Mouse (Mus musculus): ENCODE measurements around the gene Tmem199. TPM values are rescaled to one million over a fixed set of nuclear protein-coding genes. Genes with fewer than 3 reads are reported as not detected.

The Tmem199 gene
- polyA plus RNA-seq, 1 experiment from 2014 or later, result 21.1 TPM

GRCm38 (mm10) chr11:78521880-78522279 lies 9.9 kb upstream of the Tmem199 start:
- DNase-seq (no peak), ATAC-seq (no peak)
- Histone ChIP-seq H3K27ac (ENCODE audit: low read depth) (no peak overlapping the region), H3K4me1 (ENCODE audit: insufficient read depth) (no peaks in the 10 kb centered on the region), H3K4me3 (ENCODE audit: low read depth, low read length) (no peak overlapping the region), H3K9ac (replicated peaks) (no peak overlapping the region), H3K9me3 (ENCODE audit: low read length) (no peaks in the 10 kb centered on the region), H3K36me3 (replicated peaks; ENCODE audit: insufficient read depth, low read length) (peaks cover 75% of the 10 kb centered on the region), H3K27me3 (ENCODE audit: insufficient read depth, low read length) (no peaks in the 10 kb centered on the region), H3K4me2 (ENCODE audit: low read depth, low read length) (no peak overlapping the region)
- 87% methylated on average over 3 of the region's 3 CpGs for WGBS (ENCODE audit: insufficient replicate concordance)
- no peak for TF ChIP-seq EP300 (IDR thresholded peaks at IDR 0.05; ENCODE audit: low read depth)
- no peak for TF ChIP-seq CTCF (IDR thresholded peaks at IDR 0.05; ENCODE audit: low read depth)

- Histone ChIP-seq H3K36me3 (replicated peaks; ENCODE audit: insufficient read depth, low read length) (peaks cover 70% of the 10 kb centered on the region), H3K9ac (replicated peaks) (no peak overlapping the region), H3K9me3 (ENCODE audit: low read length) (no peaks in the 10 kb centered on the region), H3K4me3 (ENCODE audit: low read depth, low read length) (no peak overlapping the region), H3K27me3 (ENCODE audit: insufficient read depth, low read length) (no peaks in the 10 kb centered on the region), H3K4me1 (ENCODE audit: insufficient read depth) (peaks cover 2% of the 10 kb centered on the region; the same call in 1 of the 2 replicates), H3K4me2 (ENCODE audit: low read depth, low read length) (no peak overlapping the region), H3K27ac (ENCODE audit: low read depth) (no peak overlapping the region)
- TF ChIP-seq EP300 (IDR thresholded peaks at IDR 0.05; ENCODE audit: low read depth), result no peak
- no peak for TF ChIP-seq CTCF (IDR thresholded peaks at IDR 0.05; ENCODE audit: low read depth)
- 90% methylated on average over 10 of the region's 10 CpGs for WGBS (ENCODE audit: insufficient replicate concordance)
- ATAC-seq, result no peak
- DNase-seq, result no peak
Observed at GRCm38 (mm10) chr11:78518931-78519330, 7.0 kb upstream of the Tmem199 start.

- DNase-seq (no peak), ATAC-seq (no peak)
- 55% methylated on average over 2 of the region's 2 CpGs for WGBS (ENCODE audit: insufficient replicate concordance)
- H3K4me3 ChIP-seq (ENCODE audit: low read depth, low read length), result no peak overlapping the region
- H3K4me1 ChIP-seq (ENCODE audit: insufficient read depth), result peaks cover 27% of the 10 kb centered on the region
- H3K27me3 ChIP-seq (ENCODE audit: insufficient read depth, low read length), result no peaks in the 10 kb centered on the region
- H3K36me3 ChIP-seq (replicated peaks; ENCODE audit: insufficient read depth, low read length), result peaks cover 42% of the 10 kb centered on the region
- H3K9me3 ChIP-seq (ENCODE audit: low read length), result no peaks in the 10 kb centered on the region
- H3K4me2 ChIP-seq (ENCODE audit: low read depth, low read length), result no peak overlapping the region
- no peak overlapping the region for H3K27ac ChIP-seq (ENCODE audit: low read depth)
- H3K9ac ChIP-seq (replicated peaks), result no peak overlapping the region
- no peak for TF ChIP-seq EP300 (IDR thresholded peaks at IDR 0.05; ENCODE audit: low read depth)
- TF ChIP-seq CTCF (IDR thresholded peaks at IDR 0.05; ENCODE audit: low read depth), result peak; percentile 62
Observed at GRCm38 (mm10) chr11:78515549-78516325, 3.8 kb upstream of the Tmem199 start.

- ATAC-seq (no peak), DNase-seq (no peak)
- no peaks in the 10 kb centered on the region for H3K9me3 ChIP-seq (ENCODE audit: low read length)
- H3K27ac ChIP-seq (ENCODE audit: low read depth), result 0 out of 2 replicates have a peak overlapping the region, but pooled peaks have one; percentile 7
- TF ChIP-seq EP300 (IDR thresholded peaks at IDR 0.05; ENCODE audit: low read depth), result no peak
- no peak for TF ChIP-seq CTCF (IDR thresholded peaks at IDR 0.05; ENCODE audit: low read depth)
- peak overlapping the region; percentile 96 for H3K9ac ChIP-seq (replicated peaks)
- no peaks in the 10 kb centered on the region for H3K27me3 ChIP-seq (ENCODE audit: insufficient read depth, low read length)
- peak overlapping the region; percentile 94 for H3K4me3 ChIP-seq (ENCODE audit: low read depth, low read length)
- 78% methylated on average over 3 of the region's 3 CpGs for WGBS (ENCODE audit: insufficient replicate concordance)
- peaks cover 27% of the 10 kb centered on the region for H3K4me1 ChIP-seq (ENCODE audit: insufficient read depth)
- peak overlapping the region; percentile 94 for H3K4me2 ChIP-seq (ENCODE audit: low read depth, low read length)
- H3K36me3 ChIP-seq (replicated peaks; ENCODE audit: insufficient read depth, low read length), result peaks cover 38% of the 10 kb centered on the region
Observed at GRCm38 (mm10) chr11:78513106-78513790, 1.3 kb upstream of the Tmem199 start.

- WGBS (ENCODE audit: insufficient replicate concordance), result 70% methylated on average over 5 of the region's 5 CpGs
- peaks cover 29% of the 10 kb centered on the region for H3K36me3 ChIP-seq (replicated peaks; ENCODE audit: insufficient read depth, low read length)
- no peak overlapping the region for H3K4me3 ChIP-seq (ENCODE audit: low read depth, low read length)
- no peak overlapping the region for H3K9ac ChIP-seq (replicated peaks)
- no peak for ATAC-seq
- H3K9me3 ChIP-seq (ENCODE audit: low read length), result no peaks in the 10 kb centered on the region
- no peak for DNase-seq
- H3K27ac ChIP-seq (ENCODE audit: low read depth), result no peak overlapping the region
- TF ChIP-seq EP300 (IDR thresholded peaks at IDR 0.05; ENCODE audit: low read depth) (no peak), CTCF (IDR thresholded peaks at IDR 0.05; ENCODE audit: low read depth) (peak; percentile 64)
- H3K4me1 ChIP-seq (ENCODE audit: insufficient read depth), result peaks cover 27% of the 10 kb centered on the region
- H3K4me2 ChIP-seq (ENCODE audit: low read depth, low read length), result no peak overlapping the region
- H3K27me3 ChIP-seq (ENCODE audit: insufficient read depth, low read length), result no peaks in the 10 kb centered on the region
Observed at GRCm38 (mm10) chr11:78509148-78509547, 2.8 kb downstream of the Tmem199 start.

- no peak for ATAC-seq
- no peak for TF ChIP-seq CTCF (IDR thresholded peaks at IDR 0.05; ENCODE audit: low read depth)
- no peak for TF ChIP-seq EP300 (IDR thresholded peaks at IDR 0.05; ENCODE audit: low read depth)
- no peaks in the 10 kb centered on the region for H3K9me3 ChIP-seq (ENCODE audit: low read length)
- peaks cover 26% of the 10 kb centered on the region for H3K36me3 ChIP-seq (replicated peaks; ENCODE audit: insufficient read depth, low read length)
- H3K9ac ChIP-seq (replicated peaks), result no peak overlapping the region
- H3K27ac ChIP-seq (ENCODE audit: low read depth), result no peak overlapping the region
- 68% methylated on average over 3 of the region's 3 CpGs for WGBS (ENCODE audit: insufficient replicate concordance)
- peaks cover 6% of the 10 kb centered on the region; the same call in 1 of the 2 replicates for H3K4me1 ChIP-seq (ENCODE audit: insufficient read depth)
- H3K4me3 ChIP-seq (ENCODE audit: low read depth, low read length), result no peak overlapping the region
- H3K4me2 ChIP-seq (ENCODE audit: low read depth, low read length), result no peak overlapping the region
- H3K27me3 ChIP-seq (ENCODE audit: insufficient read depth, low read length), result no peaks in the 10 kb centered on the region
- DNase-seq, result no peak
Observed at GRCm38 (mm10) chr11:78505430-78505829, 6.5 kb downstream of the Tmem199 start.

Measured in liver, postnatal 0 days (tissue).